Mouse (Mus musculus): Measurements from ENCODE around the gene Katnbl1. TPM values are rescaled to one million over a fixed set of nuclear protein-coding genes. Genes with fewer than 3 reads are reported as not detected.
"Not testable (repeated sequence)": the region's sequence is repeated elsewhere in the genome, so short reads cannot be mapped to it uniquely, and the experiment has no call there.

Katnbl1 gene
- polyA plus RNA-seq, 1 experiment from 2014 or later, result 43.3 TPM

GRCm38 (mm10) chr2:112452513-112452912 lies 73.5 kb downstream of the Katnbl1 start:
- not testable (repeated sequence) for H3K27me3 ChIP-seq; H3K27ac ChIP-seq; H3K4me2 ChIP-seq (replicated peaks); H3K9ac ChIP-seq; ATAC-seq (ENCODE audit: low FRiP score); H3K9me3 ChIP-seq (replicated peaks); H3K4me3 ChIP-seq; H3K36me3 ChIP-seq
- H3K4me1 ChIP-seq, result peaks cover 12% of the 10 kb centered on the region

- peak; percentile 69 for ATAC-seq (ENCODE audit: low FRiP score)
- H3K4me2 ChIP-seq (replicated peaks), result peak overlapping the region; percentile 80
- H3K27ac ChIP-seq, result peak overlapping the region; percentile 80
- H3K9me3 ChIP-seq (replicated peaks), result no peaks in the 10 kb centered on the region
- 32% methylated on average over 17 of the region's 17 CpGs for WGBS
- peak overlapping the region; percentile 84 for H3K4me3 ChIP-seq
- peaks cover 12% of the 10 kb centered on the region for H3K4me1 ChIP-seq
- peak overlapping the region; percentile 88 for H3K9ac ChIP-seq
- no peaks in the 10 kb centered on the region for H3K36me3 ChIP-seq
- H3K27me3 ChIP-seq, result no peaks in the 10 kb centered on the region
Measured at GRCm38 (mm10) chr2:112454125-112454861, 75.3 kb downstream of the Katnbl1 start.

GRCm38 (mm10) chr2:112454862-112455564 lies 76.0 kb downstream of the Katnbl1 start, which contains the start of gene Emc7:
TSS of gene Emc7 (plus strand) at chr2:112454997.
- Histone ChIP-seq H3K9me3 (replicated peaks) (no peaks in the 10 kb centered on the region), H3K27me3 (no peaks in the 10 kb centered on the region), H3K4me1 (peaks cover 12% of the 10 kb centered on the region), H3K27ac (peak within 1 kb of the TSS; percentile 80), H3K9ac (peak within 1 kb of the TSS; percentile 88), H3K36me3 (peaks cover 2% of the 10 kb centered on the region), H3K4me3 (peak within 1 kb of the TSS; percentile 84), H3K4me2 (replicated peaks) (peak within 1 kb of the TSS; percentile 80)
- under 1% methylated on average over 49 of the region's 49 CpGs for WGBS
- ATAC-seq (ENCODE audit: low FRiP score), result peak; percentile 97

GRCm38 (mm10) chr2:112460557-112460956 lies 81.5 kb downstream of the Katnbl1 start:
- WGBS, result 92% methylated on average over 3 of the region's 3 CpGs
- Histone ChIP-seq H3K4me3 (no peak overlapping the region), H3K27ac (no peak overlapping the region), H3K27me3 (no peaks in the 10 kb centered on the region), H3K36me3 (peaks cover 24% of the 10 kb centered on the region), H3K9me3 (replicated peaks) (no peaks in the 10 kb centered on the region), H3K4me2 (replicated peaks) (no peak overlapping the region), H3K9ac (no peak overlapping the region), H3K4me1 (peaks cover 8% of the 10 kb centered on the region)
- no peak for ATAC-seq (ENCODE audit: low FRiP score)

Other genes with a start within 250 kb of the Katnbl1 start
- not detected in 2 replicates for gene Olfr1316, start 244.2 kb upstream of the Katnbl1 start, polyA plus RNA-seq (2016; fragmentation: Nextera tagmentation; extraction: Ambion mirVana)
- not detected in 2 replicates for gene Olfr1317, start 238.9 kb upstream of the Katnbl1 start, polyA plus RNA-seq (2016; fragmentation: Nextera tagmentation; extraction: Ambion mirVana)
- gene Olfr1318, start 225.0 kb upstream of the Katnbl1 start, polyA plus RNA-seq (2016; fragmentation: Nextera tagmentation; extraction: Ambion mirVana), result not detected in 2 replicates
- 12.1 and 15.5 TPM in 2 replicates for gene Lpcat4, start 139.7 kb upstream of the Katnbl1 start, polyA plus RNA-seq (2016; fragmentation: Nextera tagmentation; extraction: Ambion mirVana)
- gene Nutm1, start 119.9 kb upstream of the Katnbl1 start, polyA plus RNA-seq (2016; fragmentation: Nextera tagmentation; extraction: Ambion mirVana), result 0.05 and 0.09 TPM in 2 replicates
- 118 and 127 TPM in 2 replicates for gene Nop10, start 117.3 kb upstream of the Katnbl1 start, polyA plus RNA-seq (2016; fragmentation: Nextera tagmentation; extraction: Ambion mirVana)
- gene Slc12a6, start 113.4 kb upstream of the Katnbl1 start, polyA plus RNA-seq (2016; fragmentation: Nextera tagmentation; extraction: Ambion mirVana), result 20.4 and 21.1 TPM in 2 replicates
- not detected in 2 replicates for gene Gm21985, start 112.9 kb upstream of the Katnbl1 start, polyA plus RNA-seq (2016; fragmentation: Nextera tagmentation; extraction: Ambion mirVana)
- 109 and 113 TPM in 2 replicates for gene Emc4, start 11.2 kb upstream of the Katnbl1 start, polyA plus RNA-seq (2016; fragmentation: Nextera tagmentation; extraction: Ambion mirVana)
- gene Emc7, start 75.8 kb downstream of the Katnbl1 start, polyA plus RNA-seq (2016; fragmentation: Nextera tagmentation; extraction: Ambion mirVana), result 13.4 and 13.8 TPM in 2 replicates
- gene Chrm5, start 101.6 kb downstream of the Katnbl1 start, polyA plus RNA-seq (2016; fragmentation: Nextera tagmentation; extraction: Ambion mirVana), result 0.13 and 0.23 TPM in 2 replicates
- gene Aven, start 113.8 kb downstream of the Katnbl1 start, polyA plus RNA-seq (2016; fragmentation: Nextera tagmentation; extraction: Ambion mirVana), result 6.5 and 7.9 TPM in 2 replicates

Data from hindbrain, embryonic 12.5 days (tissue).